Mouse (Mus musculus): ENCODE data around the gene Hspb6.

Gene Hspb6

DNA sequence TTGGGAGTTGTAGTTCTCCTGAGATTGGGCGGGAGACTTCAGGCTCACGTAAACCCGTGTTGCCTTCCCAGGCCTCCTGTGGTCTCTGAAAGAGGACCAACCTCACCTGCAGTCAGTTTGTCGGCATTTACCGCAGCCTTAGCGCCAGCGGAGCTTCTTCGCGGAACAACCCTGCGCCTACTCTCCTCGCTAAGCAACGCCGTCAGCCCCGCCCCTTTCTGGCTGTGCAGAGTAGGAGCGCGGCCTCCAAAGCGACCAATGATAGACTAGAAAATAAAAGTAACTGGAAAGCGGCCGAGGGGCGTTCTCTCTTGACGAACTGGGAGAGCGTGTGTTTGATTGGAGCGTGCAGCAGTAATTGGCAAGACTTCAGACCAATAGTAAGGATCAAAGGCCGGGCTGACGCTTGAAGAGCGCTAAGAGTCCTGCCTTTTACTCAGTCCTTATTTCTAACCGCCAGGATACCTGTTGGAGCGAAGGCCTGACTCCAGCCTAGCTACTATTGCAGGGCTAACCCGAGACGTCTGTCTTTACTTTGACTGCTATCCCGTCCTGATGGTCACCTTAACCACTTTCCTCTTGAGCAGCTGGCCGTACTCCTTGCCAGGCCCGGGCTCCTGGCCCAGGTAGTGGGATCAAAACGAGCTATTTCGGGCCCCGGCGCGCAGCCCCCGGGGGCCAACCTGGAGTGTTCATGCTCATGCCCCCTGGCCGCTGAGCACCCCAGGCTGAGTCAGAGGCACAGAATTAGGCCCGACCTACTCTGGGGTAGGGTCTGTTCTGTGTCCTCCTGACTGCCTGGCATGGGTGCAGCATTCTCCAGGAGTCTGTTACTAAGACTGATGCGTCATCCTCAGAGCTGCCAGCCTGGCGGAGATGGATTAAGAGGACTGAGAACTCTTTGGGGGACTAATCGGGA, at the start of gene Hspb6, which contains the start of gene Proser3:
Hspb6 (plus strand) TSS at position 77 of the 919 bp plus-strand sequence.
Proser3 (minus strand) TSS at position 198 of the 919 bp plus-strand sequence.
- DNase-seq (ENCODE audit: low read depth, low spot score), result peak; percentile 91

DNA sequence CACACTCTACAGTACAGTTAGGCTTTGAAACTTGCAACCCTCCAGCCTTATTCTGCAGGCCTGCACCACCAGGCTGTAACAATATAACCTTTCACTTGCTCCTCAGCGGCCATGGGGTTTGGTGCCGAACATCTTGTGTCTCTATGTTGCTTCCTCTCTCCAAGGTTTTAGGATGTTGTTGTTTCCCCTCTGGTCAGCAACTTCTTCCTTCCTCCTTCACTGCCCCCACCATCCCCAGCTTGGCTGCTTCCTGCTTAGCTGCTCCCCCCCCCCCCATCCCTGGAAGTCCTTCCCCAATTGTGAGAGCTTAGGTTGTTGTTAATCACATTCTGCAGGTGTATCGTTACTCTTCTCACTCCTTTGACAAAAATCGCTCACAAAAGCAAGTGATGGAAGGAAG, 43.9 kb upstream of the Hspb6 start:
- no peak for DNase-seq (ENCODE audit: low read depth, low spot score)

DNA sequence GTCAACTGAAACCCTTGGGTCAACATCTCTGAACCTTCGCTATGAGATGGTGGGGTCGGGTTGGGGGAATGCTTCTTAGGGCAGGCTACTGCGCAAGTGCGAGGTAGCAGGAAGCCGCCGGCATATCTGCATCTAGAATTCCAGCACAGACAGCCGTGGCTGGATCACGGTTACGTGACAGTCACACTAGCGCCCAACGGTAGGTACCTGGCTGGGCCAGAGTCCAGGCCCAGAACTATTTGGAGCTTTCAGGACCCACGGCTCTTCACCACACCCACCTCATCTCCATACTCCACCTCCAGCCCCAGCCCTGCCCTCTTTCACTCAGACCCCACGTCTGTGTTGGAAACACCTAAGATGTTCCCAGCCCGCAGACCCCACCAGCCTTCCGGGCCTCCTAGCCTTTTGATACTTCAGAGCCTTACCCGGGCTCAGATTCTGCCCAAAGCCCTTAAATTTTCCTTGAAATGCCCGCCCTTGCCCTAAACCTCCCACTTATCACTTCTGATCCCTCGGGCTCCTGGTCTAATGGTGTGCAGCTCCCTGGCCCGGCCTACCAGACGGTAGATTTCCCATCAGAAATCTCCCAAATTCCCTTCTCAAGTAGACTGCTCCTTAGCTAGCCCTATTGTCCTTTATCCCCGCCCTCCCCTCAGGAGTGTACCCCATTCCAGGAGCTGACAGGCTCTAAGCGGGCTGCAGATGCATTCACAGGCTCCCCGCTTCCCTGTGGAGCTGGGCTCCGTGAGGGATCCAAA, 36.8 kb upstream of the Hspb6 start:
- no peak for DNase-seq (ENCODE audit: low read depth, low spot score)

DNA sequence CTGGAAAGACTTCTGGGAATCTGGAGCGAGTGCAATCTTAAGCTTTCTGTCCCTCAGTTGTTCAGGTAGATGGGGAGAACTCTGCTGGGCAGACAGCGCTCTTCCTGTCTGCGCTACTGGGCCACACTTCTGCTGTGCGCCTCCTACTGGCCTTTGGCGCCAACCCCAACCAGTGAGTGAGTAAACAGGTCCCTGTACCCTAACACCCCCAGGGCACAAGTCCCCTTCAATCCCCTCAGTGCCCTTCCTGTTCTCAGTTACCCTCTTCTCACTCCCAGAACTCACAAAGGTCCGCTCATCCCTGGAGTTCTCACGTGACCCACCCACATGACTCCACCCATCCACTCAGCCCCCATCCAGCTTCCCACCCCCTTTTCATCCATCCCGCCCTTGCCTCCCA, 33.7 kb upstream of the Hspb6 start:
- DNase-seq (ENCODE audit: low read depth, low spot score), result no peak

DNA sequence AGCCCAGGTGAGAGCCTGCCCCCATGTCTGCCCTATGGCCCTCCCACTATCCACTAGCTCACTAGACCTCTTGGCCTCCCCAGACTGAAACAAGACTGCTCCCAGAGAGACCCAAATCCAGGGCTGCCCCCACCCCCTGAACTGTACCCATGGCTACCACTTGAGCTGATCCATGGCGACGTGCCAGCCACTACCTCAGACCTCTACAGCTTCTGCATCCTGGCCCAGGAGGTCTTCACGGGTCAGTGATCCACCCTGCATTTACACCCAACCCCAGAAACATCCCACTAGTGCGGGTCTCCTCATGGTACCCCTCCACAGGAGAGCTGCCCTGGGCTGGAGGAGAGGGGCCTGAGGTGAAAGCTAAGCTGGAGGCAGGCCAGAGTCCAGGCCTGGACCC, 31.6 kb upstream of the Hspb6 start:
- DNase-seq (ENCODE audit: low read depth, low spot score), result no peak

DNA sequence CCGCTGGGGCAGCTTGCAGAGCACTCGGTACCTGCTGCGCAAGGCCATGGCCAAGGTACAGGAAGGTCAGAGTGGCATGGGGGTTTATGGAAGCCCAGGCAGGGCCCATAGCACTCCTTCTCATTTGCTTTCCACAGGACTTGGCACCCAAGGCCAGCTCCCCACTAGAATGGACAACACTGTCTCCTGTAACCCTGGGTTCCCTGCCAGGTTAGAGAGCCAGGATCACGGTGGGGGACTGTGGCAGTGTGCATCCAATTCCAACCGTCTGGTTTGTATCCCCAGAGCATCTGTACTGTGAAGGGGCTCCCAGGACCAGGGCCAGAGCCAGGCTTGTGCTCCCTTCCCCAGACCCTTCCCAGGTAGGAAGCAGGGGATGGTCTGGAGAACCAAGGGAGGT, 31.1 kb upstream of the Hspb6 start:
- DNase-seq (ENCODE audit: low read depth, low spot score), result no peak

DNA sequence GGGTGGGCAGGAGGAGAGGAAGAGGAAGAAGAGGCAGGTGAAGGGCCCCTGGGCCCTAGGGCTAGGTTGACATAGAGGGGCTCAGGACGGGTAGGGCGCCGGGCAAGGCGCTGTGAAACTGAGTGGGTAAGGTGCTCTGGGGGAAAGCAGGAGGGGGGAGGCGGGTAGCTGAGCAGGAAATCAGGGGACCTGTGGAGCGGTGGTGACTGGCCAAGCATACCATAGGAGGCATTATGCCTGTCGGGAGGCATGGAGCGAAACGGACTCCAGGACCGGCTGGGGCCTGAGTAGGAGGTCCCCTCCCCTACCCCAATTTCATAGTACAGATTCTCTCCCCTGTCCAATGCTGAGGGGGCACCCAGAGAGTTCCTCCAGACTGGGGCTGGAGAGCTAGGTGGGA, 29.1 kb upstream of the Hspb6 start:
- DNase-seq (ENCODE audit: low read depth, low spot score), result no peak

DNA sequence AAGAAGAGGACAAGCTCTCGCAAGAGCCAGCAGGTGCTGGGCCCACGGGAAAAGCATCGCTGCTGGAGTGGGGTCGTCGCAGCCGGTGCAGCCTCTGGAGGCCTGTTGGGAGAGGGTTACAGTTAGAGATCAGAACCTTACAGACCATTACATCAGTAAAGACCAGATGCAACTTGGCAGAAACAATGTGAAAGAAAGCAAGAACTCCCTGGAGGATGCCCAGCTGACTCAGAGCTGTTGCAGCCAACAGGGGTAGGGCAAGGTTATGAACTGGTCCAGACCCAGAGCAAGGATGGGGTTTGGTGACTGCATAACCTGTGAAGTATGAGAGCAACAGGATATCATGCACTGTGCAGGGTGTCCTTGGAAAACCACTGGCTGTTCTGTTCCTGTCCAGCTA, 27.5 kb upstream of the Hspb6 start:
- no peak for DNase-seq (ENCODE audit: low read depth, low spot score)

DNA sequence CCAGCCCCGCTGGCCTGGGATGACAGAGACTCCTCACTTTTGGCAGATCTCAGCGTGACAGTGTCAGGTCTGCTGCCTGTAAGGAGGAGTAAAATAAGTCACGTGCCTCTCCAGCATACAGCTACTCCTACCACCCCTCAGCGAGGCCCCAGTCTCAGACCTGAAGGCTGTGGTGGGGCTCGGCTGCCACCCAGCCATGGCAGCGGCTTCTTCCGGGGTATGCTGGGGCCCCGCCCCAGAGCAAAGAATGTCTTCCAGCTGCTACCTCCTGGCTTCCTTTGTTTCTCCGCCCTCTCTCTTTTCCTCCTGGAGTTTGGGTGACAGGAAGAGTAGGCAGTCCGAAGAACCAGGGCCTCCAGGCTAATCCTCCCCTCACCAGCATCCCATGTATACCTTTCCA, 26.0 kb upstream of the Hspb6 start:
- no peak for DNase-seq (ENCODE audit: low read depth, low spot score)

DNA sequence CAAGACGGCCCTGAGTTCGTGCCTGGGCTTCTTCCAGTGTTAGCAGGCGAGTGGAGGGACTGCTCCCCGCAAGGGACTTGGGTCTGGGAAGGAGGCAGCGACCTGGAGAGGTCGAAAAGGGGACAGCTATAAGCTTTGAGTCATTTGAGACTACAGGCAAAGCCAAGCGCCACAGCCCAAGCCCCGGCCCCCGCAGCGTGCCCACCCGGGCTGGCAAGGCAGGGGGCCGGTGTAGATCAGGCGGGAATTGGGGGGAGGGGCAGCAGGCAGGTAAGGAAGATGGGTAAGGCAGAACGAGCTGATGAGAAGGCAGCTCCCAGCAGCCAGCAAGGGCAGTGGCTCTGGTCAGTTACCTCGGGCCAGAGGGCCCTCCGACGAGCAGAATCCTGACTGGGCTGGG, 25.6 kb upstream of the Hspb6 start:
- no peak for DNase-seq (ENCODE audit: low read depth, low spot score)

DNA sequence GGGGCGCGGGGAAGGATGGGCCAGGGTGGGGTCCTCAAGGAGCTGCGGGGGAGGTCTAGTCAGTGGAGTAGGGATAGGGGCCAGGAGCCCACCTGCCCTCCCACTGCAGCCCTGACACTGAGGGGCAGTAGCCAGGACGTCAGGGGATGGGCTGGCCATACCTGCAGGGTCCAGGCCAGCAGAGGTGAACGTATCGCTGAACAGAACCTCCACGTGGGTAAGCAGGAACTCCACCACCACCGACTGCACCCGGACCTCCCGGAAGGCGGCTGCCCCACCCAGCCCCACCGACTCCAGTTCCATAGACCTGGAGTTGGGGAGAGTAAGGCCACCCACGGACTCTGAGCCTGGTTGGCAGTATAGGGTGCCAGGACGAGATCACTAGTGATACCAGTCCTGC, 25.0 kb upstream of the Hspb6 start:
- DNase-seq (ENCODE audit: low read depth, low spot score), result no peak

DNA sequence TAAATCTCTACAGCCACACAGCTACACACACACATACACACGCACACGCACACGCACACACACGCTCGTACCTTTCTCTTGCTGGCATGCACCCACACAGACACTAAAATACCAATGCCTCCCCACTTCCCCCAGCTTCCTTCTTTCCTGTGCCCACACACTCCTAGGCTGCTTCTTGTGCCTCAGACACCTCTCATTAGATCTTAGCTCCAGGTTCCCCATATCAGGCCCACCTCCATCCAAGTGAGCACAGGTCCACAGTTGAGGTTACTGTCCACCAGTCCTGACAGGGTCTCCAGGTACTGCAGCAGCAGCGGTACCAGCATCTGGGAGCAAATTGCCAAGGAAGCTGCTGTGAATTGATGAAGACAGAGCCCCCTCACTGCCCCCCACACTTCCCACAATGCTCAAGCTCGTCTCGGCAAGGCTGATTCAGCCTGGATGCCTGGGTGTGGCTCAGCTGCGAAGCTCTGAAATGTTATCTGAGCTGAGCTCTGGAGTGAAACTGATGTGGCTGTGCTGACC, 20.6 kb upstream of the Hspb6 start:
- no peak for DNase-seq (ENCODE audit: low read depth, low spot score)

DNA sequence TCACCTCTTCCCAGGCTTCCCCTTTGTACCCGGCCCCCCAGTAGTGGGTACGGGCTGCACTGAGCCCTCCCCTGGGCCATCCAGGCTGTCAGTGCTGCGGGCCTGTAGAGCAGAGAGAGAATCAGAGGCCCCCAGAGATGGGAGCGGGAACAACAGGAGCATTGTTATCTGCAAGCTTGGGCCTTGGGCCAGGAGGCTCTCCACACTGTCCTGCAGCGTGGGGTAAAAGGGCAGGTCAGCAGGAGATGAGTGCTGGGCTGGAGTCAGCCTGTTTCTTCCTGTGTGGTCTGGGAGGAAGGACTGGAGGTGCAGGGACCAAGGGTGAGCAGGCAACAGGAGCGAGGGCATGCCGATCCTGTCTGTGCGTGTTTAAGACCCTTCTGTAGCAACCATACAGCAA, 19.0 kb upstream of the Hspb6 start:
- peak; percentile 6 for DNase-seq (ENCODE audit: low read depth, low spot score)

DNA sequence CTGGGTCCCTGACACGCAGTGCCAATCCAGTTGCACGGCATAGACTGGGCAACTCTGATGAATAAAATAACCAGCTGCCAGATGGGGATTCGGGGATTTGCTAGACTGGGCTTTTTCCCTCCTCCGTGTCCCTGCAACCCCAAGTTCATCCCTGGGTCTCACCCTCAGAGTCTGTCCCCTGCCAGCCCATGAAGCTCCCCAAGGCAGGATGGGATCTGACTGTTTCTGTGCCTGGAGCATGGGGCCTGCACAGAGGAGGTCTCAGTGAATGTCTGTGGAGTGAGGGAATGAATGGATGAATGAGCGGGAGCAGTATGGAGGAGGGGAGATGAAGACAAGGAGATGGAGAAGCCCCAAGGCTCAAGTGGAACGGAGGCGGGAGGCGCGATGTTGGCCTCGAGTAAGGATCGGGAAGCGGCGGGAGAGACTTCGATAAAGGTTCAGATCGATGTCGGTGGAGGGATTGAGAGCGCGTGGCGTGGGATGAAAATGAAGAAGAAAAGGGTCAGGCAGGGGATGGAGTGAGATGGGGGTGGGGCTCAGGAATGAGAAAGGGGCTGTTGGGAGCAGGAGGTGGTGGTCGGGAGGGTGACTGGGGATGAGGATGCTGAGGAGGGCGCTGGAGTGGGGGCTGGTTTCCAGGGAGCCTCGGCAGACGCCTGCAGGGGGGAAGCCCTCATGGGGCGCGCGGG, 17.9 kb upstream of the Hspb6 start:
- peak; percentile 11 for DNase-seq (ENCODE audit: low read depth, low spot score)

DNA sequence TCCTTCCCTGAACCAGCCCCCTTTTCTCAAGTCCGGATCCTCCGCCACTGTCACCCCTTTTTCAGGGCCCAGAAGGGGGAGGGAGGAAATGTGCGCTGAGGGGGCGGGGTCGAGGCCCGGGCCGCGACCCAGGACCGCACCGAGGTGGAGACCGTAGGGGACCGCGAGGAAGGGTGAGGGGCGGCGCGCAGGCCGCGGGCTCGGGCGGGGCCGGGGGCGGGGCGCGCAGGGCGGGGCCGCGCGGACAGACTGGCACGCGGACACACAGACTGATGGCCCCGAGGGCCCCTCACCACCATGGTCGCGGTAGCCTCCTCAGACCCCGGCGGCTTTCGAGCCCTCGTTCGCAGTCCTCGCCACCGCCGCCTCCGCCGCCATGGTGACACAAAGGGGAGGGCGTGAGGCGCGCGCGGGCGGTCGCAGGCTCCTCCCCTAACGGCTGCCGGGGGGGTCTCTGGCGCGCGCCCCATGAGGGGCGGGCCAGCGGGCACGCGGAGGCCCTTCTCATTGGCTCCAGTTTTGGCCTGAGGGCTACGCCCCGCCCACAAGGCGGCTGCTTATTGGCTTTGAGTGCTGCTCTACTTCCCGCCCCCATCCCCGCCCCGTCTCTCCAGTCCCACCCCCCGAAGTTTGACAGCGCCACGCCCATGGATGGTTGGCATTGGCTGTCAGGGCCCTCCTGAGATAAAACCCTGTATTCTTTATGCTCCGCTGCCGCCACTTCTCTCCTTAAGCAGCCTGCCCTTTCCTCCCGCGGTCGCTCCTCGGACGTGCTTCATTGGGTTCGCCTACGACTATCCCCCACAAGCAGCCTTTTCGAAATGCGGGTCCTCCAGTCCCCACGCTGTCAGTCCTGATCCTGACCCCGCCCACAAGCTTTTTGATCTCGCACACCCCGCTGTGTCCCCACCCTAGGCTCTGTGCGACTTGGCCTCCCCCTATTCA, 17.1 kb upstream of the Hspb6 start, which contains the start of gene Arhgap33:
Arhgap33 (minus strand) TSS at position 428 of the 945 bp plus-strand sequence.
- peak; percentile 94 for DNase-seq (ENCODE audit: low read depth, low spot score)

DNA sequence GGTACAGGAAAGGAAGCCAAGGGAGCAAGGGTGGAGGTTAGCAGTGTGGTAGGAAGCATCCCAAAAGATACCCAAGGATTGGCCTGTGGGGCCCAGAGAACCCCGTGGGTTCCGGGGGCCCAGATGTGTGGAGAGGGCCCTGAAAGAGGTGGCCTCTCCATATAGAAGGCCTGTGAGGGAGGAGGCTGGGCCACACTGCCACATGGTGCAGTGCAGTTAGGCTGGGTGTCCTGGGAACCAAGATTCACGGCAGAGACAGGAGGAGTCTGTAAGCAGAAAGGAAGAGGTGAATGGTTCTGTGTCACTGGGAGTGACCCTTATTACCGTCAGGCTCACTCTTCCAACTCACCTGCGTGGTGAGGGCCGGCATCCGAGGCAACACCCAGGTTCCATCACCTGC, 11.4 kb upstream of the Hspb6 start:
- no peak for DNase-seq (ENCODE audit: low read depth, low spot score)

DNA sequence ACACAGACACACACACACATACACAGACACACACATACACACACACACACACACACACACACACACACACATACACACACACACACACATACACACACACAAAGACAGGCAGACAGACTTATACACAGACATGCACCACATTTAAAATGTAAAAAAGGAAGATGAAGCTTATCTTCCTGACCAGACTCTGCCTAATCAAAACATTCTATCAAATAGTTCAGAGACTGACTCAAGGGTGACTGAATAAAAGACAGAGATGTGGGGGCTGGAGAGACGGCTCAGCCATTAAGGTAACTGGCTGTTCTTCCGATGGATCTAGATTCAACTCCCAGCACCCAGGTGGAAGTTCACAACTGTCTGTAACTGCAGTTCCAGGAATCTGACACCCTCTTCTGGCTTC, 7.7 kb upstream of the Hspb6 start:
- no peak for DNase-seq (ENCODE audit: low read depth, low spot score)

DNA sequence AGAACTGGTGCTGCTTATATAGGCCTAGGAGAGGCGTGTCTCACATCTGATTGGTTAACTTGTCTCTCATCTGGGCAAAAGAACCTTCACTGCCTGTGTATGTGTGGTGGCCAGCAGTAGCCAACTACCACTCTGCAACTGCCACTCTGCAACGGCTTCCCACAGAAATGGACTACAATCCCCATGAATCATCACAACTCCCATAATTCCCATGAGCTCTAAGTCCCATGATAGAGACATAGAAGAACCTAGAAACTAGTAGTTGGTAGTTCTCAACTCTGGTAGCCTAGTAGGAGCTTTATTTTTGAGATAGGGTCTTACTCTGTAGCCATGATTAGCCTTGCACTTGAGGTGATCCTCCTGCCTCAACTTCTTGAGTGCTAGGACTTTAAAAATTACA, 2.1 kb upstream of the Hspb6 start:
- DNase-seq (ENCODE audit: low read depth, low spot score), result no peak

DNA sequence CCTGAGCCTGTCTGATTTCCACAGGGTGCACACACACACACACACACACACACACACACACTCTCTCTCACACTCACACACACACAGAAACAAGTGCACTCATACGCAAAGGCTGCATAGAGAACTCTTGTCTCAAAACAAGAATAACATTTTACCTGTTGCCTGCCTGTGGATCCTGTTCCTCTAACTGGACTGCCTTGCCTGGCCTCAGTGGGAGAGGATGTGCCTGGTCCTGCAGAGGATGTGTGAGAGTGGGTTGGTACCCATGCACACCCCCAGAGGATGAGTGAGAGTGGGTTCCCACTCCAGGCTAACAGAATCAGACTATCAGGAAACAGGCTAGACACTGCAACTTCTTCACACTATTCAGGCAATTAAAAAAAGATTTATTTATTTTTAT, 1.4 kb upstream of the Hspb6 start:
- DNase-seq (ENCODE audit: low read depth, low spot score), result no peak

DNA sequence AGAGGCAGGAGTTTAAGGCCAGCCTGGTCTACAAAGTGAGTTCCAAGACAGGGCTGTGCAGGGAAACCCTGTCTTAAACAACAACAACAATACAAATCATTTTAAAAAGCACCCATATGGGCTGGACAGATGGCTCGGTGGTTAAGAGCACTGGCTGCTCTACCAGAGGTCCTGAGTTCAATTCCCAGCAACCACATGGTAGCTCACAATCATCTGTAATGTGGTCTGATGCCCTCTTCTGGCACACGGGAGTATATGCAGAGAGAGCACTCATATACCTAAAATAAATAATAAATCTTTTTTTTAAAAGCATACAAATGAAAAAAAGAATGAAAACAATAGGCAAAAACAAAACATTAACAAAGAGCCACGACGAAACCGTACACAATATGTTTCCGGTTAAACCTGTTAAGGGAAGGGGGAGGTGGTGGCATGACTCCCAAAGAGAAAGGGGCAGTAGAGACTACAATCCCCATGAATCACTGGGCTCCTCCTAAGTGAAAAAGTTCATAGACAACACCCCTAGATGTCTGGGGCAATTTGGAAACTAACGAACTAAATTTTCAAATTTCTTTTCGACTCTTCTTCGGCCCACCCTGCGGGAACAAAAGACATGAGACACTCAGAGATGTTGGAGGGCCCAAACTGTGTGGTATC, 405 bp upstream of the Hspb6 start:
- DNase-seq (ENCODE audit: low read depth, low spot score), result peak; percentile 66
